Mouse (Mus musculus) liver, embryonic 14.5 days (tissue): Measurements from ENCODE around the gene Ric1.

Experiments
- CTCF ChIP-seq: IDR thresholded peaks from 2 replicates; pipeline ENCODE4 v1.5.1; 2016; ENCODE audit warnings: antibody characterized with exemption, low read depth, control low read depth
- EP300 ChIP-seq: IDR thresholded peaks from 2 replicates; pipeline ENCODE4 v1.6.1; 2016; ENCODE audit warnings: antibody characterized with exemption, low read depth

- TF ChIP-seq CTCF (no peak), EP300 (no peak)
These were observed 37.5 kb upstream of the Ric1 start for GRCm38 (mm10) chr19:29484537-29484936.
